Mouse (Mus musculus): ENCODE measurements around the gene Acsl6.
"Not testable (repeated sequence)": the region's sequence is repeated elsewhere in the genome, so short reads cannot be mapped to it uniquely, and the experiment has no call there.

The Acsl6 gene

DNA sequence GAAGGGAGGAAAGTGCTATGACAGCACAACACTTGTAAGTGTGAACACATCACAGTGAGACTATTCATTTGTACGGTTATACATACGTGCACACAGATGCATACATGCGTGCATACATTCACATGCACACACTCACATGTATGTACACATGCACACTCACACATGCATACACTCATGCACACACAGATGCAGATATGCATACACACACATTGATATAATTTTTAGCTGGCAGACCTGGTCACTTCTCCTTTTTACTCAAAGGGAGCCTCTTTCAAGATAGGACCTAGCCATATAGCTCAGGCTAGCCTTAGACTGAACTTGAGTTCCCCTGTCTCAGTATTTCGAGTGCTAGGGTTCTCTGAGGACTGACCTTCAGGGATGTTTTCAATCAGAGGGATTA lies 87.7 kb downstream of the Acsl6 start:
- no peak for DNase-seq (ENCODE audit: low spot score)

DNA sequence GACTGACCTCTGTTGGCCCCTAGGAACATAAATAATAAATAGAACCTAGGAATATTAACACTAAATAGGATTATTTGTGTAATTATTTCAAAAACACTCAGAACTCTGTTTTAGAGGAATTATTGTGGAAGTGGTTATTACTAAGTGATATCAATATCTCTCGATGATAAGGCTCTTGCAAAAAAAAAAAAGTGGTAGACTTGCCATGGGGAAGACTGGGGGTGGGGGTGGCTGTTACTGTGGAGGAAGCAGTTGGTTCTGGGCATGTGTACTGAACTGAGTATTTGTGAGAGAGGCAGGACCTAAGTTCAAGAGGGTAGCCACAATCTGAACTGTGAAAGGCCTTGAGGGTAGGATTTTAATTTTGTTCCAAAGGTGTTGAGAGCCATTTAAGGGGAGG lies 93.1 kb downstream of the Acsl6 start:
- no peak for DNase-seq (ENCODE audit: low spot score)

DNA sequence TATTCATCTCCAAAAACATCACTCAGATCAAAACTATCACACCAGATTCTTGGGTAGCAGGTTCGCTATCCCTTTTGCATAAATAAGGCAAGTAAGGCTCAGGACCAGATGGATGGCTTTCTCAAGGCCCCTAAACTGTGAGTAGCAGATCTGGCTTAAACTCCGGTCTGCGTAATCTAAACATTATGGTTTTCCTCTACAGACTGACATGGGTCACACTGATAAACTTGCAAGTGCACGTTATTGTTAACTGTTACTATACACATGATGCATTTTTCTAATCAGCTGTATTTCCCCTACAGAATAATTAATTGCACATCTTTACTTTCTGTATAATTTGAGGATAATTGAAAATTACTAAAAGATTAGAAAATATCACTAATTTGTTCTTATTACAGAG lies 94.5 kb downstream of the Acsl6 start:
- no peak for DNase-seq (ENCODE audit: low spot score)

DNA sequence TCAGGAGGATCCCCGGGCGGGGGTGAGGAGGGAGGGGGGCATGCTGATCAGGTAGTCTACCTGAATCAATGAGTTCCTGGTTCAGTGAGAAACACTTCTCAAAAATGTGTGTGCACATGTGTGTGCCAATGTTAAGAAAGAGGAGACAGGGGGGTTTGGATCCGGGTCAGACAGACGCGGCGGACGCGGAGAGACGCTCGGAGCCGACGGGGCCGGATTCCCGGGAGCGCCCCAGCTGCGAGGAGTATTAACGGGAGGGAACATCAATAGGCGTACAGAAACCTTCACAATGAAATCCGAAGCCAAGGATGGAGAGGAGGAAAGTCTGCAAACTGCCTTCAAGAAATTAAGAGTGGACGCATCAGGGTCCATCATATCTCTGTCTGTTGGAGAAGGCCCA lies 97.2 kb downstream of the Acsl6 start:
- not testable (repeated sequence) for DNase-seq (ENCODE audit: low spot score)

DNA sequence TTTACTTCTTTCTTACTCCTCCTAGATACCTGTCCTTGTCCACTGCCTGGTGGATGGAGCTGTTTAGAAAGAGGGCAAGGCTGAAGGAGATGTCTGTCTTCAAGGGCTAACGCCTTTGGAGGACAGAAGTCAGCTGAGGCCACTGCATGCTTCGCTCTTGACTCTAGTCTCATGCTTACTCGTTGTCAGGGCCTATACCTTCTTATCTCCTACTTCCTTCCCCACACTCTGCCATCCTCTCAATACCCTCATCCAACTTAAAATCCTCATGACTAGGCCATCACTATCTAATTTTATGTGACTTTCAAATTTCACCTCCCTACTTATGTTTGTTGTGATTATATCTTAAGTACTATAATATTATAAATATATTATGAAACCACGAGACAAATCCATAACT lies 101.3 kb downstream of the Acsl6 start:
- DNase-seq (ENCODE audit: low spot score), result no peak

DNA sequence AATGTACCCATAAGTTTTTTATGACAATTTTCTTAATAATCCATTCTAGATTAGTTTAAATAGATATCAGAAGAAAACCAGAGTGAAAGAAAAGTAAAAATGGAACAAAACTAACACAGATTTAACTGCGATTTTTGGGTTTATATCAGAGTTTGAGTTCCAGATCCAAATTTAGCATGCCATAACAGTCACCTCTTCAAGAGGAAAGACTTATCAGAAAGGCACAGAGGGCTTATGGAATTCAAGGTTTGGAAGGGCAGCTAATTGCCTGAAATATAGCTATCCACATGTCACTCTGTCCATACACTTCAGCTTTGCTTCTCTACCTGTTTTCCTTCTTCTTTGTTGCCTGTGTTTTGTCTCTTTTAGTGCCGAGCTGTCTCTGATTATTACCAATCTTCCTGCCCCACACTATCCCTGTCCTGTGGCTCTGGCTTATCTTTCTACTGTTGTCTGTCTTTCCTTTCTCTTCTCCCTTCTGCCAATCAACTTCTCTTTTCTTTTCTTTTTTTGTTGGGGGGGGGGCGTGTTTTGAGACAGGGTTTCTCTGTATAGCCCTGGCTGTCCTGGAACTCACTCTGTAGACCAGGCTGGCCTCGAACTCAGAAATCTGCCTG lies 103.4 kb downstream of the Acsl6 start:
- no peak for DNase-seq (ENCODE audit: low spot score)

DNA sequence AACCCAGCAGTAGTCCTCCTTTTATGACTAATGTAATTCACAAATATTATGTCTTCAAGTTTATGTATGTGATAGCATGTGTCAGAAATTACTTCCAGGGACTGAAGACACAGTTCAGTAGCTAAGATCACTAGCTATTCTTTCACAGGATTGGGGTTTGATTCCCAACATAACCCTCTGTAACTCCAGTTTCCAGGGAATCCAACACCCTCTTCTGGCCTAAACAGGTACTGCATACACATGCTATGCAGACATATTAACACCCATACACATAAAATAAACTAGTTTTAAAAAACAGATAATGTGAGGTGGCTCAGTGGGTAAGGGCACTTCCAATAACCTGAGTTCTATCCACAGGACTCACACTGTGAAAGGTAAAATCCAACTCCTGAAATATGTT lies 107.0 kb downstream of the Acsl6 start:
- DNase-seq (ENCODE audit: low spot score), result no peak

DNA sequence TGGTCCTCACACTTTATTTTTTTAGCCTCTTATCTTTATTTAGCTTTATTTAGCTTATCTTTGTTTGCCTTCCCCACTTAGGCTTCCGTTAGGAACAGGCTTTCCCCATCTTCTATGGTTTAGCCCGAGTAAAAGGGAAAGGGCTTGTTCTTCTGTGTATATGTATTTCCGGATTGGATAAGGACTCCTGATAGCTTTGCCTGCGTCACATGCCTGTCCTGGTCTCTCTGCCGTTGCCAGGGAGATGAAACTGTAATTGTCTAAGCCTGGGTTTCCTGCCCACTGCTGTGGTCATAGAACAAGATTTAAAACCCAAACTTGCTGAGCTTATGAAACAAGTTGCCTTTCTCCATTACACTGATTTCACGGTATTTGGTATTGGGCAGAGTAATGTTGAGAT lies 109.4 kb downstream of the Acsl6 start:
- no peak for DNase-seq (ENCODE audit: low spot score)
